Mouse (Mus musculus): Measurements from ENCODE around the gene Nav2. TPM values are rescaled to one million over a fixed set of nuclear protein-coding genes. Genes with fewer than 3 reads are reported as not detected.

Gene Nav2
- total RNA-seq, 2 experiments from 2014 or later: 116 to 131 TPM

GRCm38 (mm10) chr7:49582551-49582950, 674.0 kb downstream of the Nav2 start:
- DNase-seq (ENCODE audit: extremely low spot score in 1 of 2, low spot score in 2 of 2): no peak
- intact Hi-C loops (cut with DNase I): no loop called here

DNA sequence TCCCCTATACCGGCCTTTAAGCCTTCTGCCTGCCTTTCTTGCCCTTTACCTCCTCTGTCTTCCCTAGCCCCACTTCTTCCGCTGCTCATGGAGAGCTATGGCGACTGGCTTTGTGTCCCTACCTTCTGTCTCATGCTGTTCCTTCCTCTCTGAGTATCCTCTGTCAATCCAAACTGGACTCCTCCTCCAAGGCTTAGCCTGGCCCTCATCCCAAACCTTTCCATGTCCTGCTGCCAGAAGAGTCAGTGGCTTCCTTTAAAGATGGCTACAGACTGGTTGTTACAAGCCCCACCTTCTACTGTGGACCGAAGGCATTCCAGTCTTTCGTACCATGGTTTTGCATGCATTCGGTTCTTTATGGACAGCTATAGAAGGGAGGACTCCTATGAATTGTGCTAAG, 674.7 kb downstream of the Nav2 start:
- no peak for DNase-seq (ENCODE audit: extremely low spot score in 1 of 2, low spot score in 2 of 2)
- intact Hi-C loops (cut with DNase I): no loop called here

- no peak for DNase-seq (ENCODE audit: extremely low spot score in 1 of 2, low spot score in 2 of 2)
- intact Hi-C loops (cut with DNase I): no loop called here
Observed at GRCm38 (mm10) chr7:49586530-49587120, 678.1 kb downstream of the Nav2 start.

GRCm38 (mm10) chr7:49589635-49590034, 681.1 kb downstream of the Nav2 start:
- DNase-seq (ENCODE audit: extremely low spot score in 1 of 2, low spot score in 2 of 2): no peak
- intact Hi-C loops (cut with DNase I): no loop called here

GRCm38 (mm10) chr7:49597776-49598175, 689.3 kb downstream of the Nav2 start:
- intact Hi-C loops (cut with DNase I): no loop called here
- no peak for DNase-seq (ENCODE audit: extremely low spot score in 1 of 2, low spot score in 2 of 2)

DNA sequence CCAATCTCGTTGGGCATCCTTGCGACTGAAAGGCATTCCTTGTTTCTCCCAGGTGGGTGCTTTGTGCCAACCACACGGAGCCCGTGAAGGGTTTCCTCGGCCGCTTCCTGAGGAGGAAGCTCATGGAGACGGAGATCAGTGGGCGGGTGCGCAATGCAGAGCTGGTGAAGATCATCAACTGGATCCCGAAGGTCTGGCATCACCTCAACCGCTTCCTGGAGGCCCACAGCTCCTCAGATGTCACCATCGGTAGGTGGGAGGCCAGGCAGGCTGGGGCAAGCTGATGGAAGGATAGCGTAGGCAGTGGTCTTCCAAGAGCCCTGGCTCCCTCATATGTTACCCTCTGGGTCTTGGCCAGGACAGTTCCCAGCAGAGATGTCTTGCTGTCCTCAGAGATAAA, 689.7 kb downstream of the Nav2 start:
- intact Hi-C loops (cut with DNase I): no loop called here
- DNase-seq (ENCODE audit: extremely low spot score in 1 of 2, low spot score in 2 of 2): no peak

DNA sequence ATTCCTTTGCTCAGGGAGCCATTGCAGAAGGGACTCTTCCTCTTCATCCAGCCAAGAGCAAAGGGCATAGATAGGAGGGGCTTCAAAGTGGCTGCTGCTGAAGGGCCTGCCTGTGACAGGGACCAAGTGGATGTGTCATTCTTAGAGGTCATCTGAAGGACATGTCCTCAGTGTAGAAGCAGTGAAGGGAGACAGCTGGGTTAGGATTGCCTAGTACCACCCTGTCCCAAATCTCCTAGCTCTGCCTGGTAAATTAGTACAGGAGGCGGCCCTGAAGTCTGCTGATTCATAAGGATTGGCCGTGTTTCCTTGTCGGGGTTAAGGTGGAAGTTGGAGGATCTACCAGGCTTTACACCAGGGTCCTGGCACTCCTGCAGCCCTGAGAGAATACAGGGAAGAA, 691.4 kb downstream of the Nav2 start:
- intact Hi-C loops (cut with DNase I): loop anchor here (5.0 kb wide), 1 partner anchor 133 kb away; no protein-coding TSS in a partner anchor
- DNase-seq (ENCODE audit: extremely low spot score in 1 of 2, low spot score in 2 of 2): no peak

DNA sequence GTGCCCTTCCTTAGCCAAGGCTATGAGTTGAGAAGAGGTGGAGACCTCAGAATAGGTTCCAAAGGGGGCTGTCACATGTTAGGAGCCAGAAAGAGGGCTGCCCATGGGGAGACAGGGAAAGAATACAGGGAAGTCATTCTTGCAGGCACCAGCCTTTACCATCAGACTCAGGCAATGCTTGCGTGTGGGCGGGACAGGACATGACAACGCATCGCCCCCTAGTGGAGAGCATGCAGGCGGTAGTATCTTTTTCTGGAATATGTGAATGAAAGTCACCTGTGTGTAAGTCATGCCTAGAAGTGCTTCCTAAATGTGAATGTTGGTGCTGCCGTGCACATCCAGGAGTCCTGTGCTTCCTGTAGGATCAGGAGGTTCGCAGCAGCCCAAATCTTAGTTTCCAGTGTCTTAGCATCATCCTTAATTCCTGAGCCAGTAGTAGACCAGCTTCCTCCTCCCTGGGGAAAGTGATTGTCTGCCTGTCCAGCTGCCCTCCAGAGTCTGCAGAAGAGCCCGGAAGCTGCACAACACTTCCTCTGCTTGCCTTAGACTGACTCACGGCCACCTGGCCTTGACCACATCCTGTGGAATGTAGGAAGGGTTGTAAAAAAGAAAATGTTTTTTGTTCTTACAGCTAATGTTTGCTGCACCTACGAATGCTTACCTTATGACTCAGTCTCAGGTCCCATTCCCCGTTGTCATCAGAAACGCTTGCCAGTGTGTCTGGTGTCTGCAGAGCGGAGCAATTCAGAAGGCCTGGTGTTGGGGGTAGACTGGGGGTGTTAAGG, 692.9 kb downstream of the Nav2 start:
- intact Hi-C loops (cut with DNase I): loop anchor here (5.0 kb wide), 1 partner anchor 134 kb away; no protein-coding TSS in a partner anchor

DNA sequence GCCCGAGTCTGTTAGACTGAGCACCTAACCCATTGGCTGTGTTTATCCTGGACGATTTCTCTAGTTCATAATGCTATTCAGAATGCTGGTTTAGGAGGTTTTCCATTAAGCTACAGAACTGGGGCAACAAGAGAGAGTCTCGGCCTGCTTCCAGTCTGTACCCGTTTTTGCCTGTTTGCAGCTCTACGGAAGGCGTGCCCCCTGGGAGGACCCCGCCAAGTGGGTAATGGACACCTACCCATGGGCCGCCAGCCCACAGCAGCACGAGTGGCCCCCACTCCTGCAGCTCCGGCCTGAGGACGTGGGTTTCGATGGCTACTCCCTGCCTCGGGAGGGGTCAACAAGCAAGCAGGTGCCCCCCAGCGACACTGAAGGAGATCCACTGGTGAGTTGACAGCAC, 695.7 kb downstream of the Nav2 start:
- DNase-seq (ENCODE audit: extremely low spot score in 1 of 2, low spot score in 2 of 2): no peak
- intact Hi-C loops (cut with DNase I): loop anchor here (5.0 kb wide), 1 partner anchor 137 kb away; no protein-coding TSS in a partner anchor

More for the DNA sequence above, 692.9 kb downstream of the Nav2 start:
- DNase-seq (ENCODE audit: extremely low spot score in 1 of 2, low spot score in 2 of 2): peak; percentile 65 to 90

DNA sequence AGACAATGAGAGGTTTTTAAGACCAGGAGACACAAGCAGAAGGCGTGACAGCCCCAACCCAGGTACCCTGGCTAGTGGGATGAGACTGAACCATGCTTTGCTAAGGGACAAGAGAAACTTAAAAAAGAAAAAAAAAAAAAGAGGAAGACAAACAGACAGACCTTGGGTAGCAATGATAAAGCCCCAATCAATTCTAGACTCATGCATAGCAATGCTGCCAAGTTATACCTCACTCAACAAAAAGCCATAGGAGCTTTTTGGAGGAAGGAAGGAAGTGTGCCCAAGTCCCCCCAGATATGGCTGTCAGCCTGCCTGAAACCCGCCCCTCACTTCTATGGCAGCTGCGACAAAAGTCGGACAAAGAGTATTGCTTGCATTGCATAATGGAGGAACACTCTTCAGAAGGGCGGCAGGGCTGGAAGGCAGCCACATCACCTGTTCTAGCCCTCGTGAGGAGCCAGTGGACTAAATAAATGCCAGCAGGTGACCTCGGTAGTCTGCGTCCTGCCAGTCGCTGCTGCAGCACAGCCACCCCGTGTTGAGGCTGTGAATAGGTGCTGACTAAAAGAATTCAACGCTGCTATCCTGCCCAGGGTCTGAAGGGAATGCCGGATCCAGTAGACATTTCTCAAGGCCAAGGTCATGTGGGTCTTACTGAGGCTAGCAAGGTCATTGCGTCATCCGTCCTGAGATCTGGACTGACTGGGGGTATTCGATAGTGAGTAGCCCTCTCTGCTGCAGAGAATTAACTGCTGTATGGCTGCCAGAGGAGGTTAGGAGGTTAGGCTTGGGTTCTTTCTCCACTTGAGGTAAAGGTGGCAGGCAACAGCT, 696.7 kb downstream of the Nav2 start:
- intact Hi-C loops (cut with DNase I): loop anchor here (5.0 kb wide), 1 partner anchor 138 kb away; no protein-coding TSS in a partner anchor
- DNase-seq (ENCODE audit: extremely low spot score in 1 of 2, low spot score in 2 of 2): no peak

DNA sequence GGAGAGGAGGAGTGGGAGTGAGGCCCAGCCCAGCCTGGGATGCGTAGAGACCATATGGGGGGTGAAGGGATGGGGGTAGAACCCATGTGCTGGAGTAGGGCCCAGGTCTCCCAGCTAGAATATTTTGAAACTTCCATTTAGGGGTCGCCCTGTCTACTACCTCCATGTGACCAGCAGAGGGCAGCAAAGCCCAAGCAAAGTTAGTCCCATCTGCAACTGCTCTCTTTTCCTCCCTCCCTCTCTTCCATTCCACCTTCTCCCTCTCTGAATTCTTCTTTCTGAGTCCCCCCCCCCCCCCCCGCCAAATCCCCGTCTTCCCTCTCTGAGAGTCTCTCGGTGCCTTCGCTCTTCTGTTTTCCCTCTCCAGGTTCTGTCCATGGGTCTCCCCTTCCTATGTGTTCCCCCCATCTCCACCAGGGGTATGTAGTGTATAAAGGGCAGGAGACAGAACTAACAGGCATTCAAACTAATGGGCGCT, 707.8 kb downstream of the Nav2 start:
- peak; percentile 55 to 67 for DNase-seq (ENCODE audit: extremely low spot score in 1 of 2, low spot score in 2 of 2)
- intact Hi-C loops (cut with DNase I): loop anchor here (1.0 kb wide), 1 partner anchor 138 kb away; no protein-coding TSS in a partner anchor

DNA sequence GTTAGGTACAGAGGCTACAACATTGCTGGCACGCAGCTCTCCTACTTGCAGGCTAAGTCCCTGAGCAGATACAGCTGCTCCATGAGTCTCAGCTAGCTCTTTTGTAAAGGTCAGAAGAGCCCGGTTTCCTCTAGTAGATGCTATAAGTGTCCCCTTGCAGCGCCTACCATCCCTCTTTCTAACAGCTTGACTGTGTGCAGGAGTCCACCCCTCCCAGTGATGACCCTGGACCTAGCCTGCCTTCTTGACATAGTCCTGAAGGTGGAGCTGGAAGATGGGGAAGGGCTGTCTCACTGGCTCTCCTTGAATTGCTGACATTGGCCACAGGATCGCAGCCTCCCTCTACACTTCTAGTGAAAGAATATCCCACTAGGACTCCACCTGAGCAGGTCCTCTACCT, 708.6 kb downstream of the Nav2 start:
- DNase-seq (ENCODE audit: extremely low spot score in 1 of 2, low spot score in 2 of 2): no peak
- intact Hi-C loops (cut with DNase I): no loop called here

DNA sequence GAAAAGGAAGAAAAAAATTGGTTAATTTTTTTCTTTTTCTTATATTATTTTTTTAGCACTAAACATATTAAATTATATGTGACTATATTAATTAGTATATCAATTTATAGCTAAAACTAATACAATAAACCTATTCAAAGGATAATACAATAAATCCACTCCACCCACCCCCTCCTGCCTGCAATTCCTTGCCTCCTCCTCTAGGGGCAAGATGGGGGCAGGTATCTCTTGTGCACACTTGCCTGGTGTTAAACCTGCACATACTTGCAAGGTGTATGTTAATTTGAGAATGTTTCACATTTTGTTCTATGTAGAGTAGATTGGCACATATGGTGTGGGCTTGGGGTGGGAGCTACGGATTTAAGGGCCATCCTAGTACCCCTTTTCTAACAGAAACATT, 711.6 kb downstream of the Nav2 start:
- intact Hi-C loops (cut with DNase I): no loop called here
- no peak for DNase-seq (ENCODE audit: extremely low spot score in 1 of 2, low spot score in 2 of 2)

DNA sequence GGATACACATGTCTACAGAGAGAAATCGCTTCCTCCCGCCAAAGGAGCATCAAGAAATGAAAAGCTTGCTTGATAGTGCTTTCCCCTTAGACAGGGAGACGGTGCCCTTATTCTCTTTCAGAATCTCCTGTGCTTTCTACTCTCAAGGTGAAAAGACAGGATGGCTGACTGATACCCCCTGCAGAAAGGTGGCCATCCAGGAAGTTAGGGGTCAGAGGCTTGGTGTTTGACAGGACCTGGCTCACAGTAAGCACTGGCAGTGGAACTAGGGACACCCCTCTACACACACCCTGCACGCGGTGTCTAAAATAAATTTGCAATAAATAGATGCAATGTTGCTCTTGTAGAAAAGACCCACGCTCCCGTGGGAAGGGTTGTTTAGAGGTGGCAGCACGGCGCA, 723.4 kb downstream of the Nav2 start:
- intact Hi-C loops (cut with DNase I): no loop called here
- no peak for DNase-seq (ENCODE audit: extremely low spot score in 1 of 2, low spot score in 2 of 2)

GRCm38 (mm10) chr7:49632391-49632790, 723.9 kb downstream of the Nav2 start:
- no peak for DNase-seq (ENCODE audit: extremely low spot score in 1 of 2, low spot score in 2 of 2)
- intact Hi-C loops (cut with DNase I): no loop called here

GRCm38 (mm10) chr7:49633375-49633956, 725.0 kb downstream of the Nav2 start:
- DNase-seq (ENCODE audit: extremely low spot score in 1 of 2, low spot score in 2 of 2): no peak

DNA sequence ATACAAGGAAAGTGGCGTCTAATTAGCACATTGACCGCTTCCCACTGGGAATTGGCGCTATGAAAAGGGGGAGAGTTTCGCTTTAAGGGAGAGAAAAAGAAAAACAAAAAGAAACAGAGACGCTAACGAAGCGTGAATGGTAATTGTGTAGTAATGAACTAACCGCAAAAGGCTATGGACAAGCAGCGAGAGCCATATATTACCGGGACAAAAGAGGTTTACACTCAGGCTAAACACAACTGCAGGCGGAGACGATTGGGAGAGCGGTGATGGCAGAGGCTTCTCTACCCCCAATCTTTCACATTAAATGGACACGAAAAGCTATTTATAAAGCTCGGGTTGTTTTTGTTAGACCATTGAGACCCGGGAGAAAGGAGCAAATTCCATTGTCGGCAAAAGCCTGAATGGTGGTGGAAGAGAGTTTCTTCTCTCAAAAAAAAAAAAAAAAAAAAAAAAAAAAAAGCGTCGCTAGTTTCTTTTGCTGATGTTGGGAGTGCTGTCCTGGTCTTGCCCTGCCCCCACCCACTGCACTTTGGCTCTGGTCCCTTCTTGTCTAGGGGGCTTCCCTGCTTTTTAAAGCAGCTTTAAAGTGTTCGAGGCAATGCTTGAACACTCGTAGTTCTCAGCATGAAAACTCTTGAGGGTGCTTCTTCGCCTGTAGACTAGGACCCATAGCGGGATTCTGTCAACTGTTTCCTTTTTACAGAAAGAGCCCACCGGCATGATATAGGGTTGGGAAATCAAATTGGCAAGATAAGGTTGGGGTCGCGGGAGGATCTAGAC, 726.0 kb downstream of the Nav2 start:
- intact Hi-C loops (cut with DNase I): loop anchor here (5.0 kb wide), 2 partner anchors 43 to 278 kb away; partner anchors contain the start of gene Slc6a5
- DNase-seq (ENCODE audit: extremely low spot score in 1 of 2, low spot score in 2 of 2): no peak

More at GRCm38 (mm10) chr7:49633375-49633956, 725.0 kb downstream of the Nav2 start:
- intact Hi-C loops (cut with DNase I): no loop called here

DNA sequence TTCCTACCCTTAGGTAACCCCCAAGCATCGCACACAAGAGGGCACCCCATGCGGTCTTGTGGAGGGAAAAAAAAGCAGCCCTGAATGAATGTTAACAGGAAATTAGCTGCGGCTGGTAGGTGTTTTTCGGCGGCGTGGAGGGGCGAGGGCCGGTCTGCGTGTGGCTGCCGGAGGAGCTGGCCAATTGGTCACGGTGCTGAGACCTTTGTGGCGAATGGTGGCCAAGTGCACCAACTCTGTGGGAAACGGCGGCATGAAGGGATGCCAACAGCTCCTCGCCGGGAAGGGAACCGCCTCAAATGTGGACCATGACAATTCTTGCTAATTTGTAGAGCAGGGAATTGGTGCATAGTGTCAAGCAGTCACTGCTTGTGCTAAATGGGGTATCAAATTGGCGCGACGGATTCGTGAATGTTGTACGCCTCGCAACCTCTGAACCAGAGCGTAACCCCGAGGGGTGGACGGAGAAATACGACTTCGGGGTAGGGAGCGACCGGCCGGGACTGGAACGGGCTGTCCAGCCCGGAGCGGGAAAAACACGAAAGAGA, 726.6 kb downstream of the Nav2 start:
- DNase-seq (ENCODE audit: extremely low spot score in 1 of 2, low spot score in 2 of 2): no peak
- intact Hi-C loops (cut with DNase I): loop anchor here (5.0 kb wide), 2 partner anchors 42 to 277 kb away; partner anchors contain the start of gene Slc6a5
